Mouse (Mus musculus): ENCODE measurements around the gene Rnaseh2b.

Gene Rnaseh2b

GRCm38 (mm10) chr14:62346570-62346969 lies 54.2 kb downstream of the Rnaseh2b start:
- in situ Hi-C loops (cut with MboI; ENCODE audit: low pct_unique_long_range_greater_than_20kb in 1 of 2, low sequenced_read_pairs in 2 of 2, unreplicated experiment in 1 of 2): no loop called here

- in situ Hi-C loops (cut with MboI; ENCODE audit: low pct_unique_long_range_greater_than_20kb in 1 of 2, low sequenced_read_pairs in 2 of 2, unreplicated experiment in 1 of 2): no loop called here
Measured at GRCm38 (mm10) chr14:62347103-62347502, 54.7 kb downstream of the Rnaseh2b start.

GRCm38 (mm10) chr14:62349786-62350185 lies 57.4 kb downstream of the Rnaseh2b start:
- in situ Hi-C loops (cut with MboI; ENCODE audit: low pct_unique_long_range_greater_than_20kb in 1 of 2, low sequenced_read_pairs in 2 of 2, unreplicated experiment in 1 of 2): no loop called here

GRCm38 (mm10) chr14:62350186-62350585 lies 57.8 kb downstream of the Rnaseh2b start:
- in situ Hi-C loops (cut with MboI; ENCODE audit: low pct_unique_long_range_greater_than_20kb in 1 of 2, low sequenced_read_pairs in 2 of 2, unreplicated experiment in 1 of 2): no loop called here

DNA sequence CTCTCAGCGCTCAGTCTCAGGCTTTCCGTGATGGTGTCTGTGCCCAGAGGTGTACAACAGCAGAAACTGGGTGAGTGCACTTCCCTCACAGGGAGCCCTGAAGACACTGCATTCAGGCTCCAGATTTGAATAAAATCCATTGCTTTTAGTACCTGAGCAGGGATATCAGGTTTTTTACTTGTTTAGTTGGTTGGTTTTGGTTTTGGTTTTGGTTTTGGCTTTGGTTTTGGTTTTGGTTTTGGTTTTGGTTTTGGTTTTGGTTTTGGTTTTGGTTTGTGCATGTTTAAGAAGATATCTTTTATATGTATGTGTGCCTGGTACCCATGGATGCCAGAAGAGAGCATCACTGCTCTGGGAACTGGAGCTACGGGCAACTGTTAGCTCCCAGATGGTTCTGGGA lies 58.5 kb downstream of the Rnaseh2b start:
- in situ Hi-C loops (cut with MboI; ENCODE audit: low pct_unique_long_range_greater_than_20kb in 1 of 2, low sequenced_read_pairs in 2 of 2, unreplicated experiment in 1 of 2): no loop called here

- in situ Hi-C loops (cut with MboI; ENCODE audit: low pct_unique_long_range_greater_than_20kb in 1 of 2, low sequenced_read_pairs in 2 of 2, unreplicated experiment in 1 of 2): no loop called here
Measured at GRCm38 (mm10) chr14:62353372-62353771, 61.0 kb downstream of the Rnaseh2b start.

- in situ Hi-C loops (cut with MboI; ENCODE audit: low pct_unique_long_range_greater_than_20kb in 1 of 2, low sequenced_read_pairs in 2 of 2, unreplicated experiment in 1 of 2): no loop called here
Measured at GRCm38 (mm10) chr14:62353793-62354192, 61.4 kb downstream of the Rnaseh2b start.

DNA sequence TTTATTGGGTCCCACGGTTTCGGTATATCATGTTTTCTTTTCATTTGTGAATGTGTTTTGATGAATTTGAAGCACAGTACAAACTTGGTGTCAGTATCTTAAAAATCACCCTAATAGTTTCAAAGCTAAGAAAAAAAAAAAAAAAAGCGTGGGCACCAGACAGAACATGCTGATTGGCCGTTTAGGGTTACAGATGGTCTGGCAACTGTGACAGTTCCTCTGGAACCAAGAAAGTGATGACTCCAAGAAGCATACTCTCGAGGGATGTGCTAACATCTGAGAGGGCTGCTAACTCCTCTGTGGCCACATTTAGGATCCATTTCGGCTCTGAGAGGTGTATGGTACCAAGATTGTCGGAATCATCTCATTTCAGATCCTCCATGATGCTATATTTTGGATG lies 62.8 kb downstream of the Rnaseh2b start:
- in situ Hi-C loops (cut with MboI; ENCODE audit: low pct_unique_long_range_greater_than_20kb in 1 of 2, low sequenced_read_pairs in 2 of 2, unreplicated experiment in 1 of 2): no loop called here

DNA sequence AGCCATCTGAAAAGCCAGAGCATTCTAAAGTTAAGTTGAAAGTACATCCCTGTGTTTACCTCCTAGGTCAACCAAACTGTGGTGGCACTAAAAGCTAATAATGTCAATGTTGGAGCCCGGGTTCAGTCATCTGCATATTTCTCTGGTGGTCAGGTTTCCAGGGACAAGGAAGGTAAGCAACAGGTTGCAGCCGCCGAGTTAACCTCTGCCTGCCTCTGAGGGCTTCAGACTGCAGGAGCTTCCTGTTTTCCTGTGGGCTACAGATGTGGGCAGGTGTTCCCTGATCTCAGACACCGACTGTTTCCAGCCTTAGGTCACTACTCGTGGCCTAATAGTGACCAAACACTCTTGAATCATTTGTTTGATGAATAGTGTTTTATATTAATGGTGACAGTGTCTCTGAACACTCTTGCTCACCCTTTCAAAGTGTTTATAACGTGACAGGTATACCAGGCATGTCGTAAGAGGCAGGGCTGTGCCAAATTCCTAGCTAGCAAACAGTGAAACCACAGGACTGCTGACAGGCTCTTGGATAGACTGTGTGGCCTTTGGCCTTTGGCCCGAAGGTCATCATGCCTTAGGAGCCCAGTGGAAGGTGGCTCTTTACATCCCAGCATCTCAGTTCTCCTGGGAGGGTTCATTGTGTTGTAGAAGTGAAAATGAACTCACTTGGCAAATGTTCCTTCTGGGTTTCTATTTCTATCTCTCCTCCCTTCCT lies 69.0 kb downstream of the Rnaseh2b start:
- in situ Hi-C loops (cut with MboI; ENCODE audit: low pct_unique_long_range_greater_than_20kb in 1 of 2, low sequenced_read_pairs in 2 of 2, unreplicated experiment in 1 of 2): no loop called here

- in situ Hi-C loops (cut with MboI; ENCODE audit: low pct_unique_long_range_greater_than_20kb in 1 of 2, low sequenced_read_pairs in 2 of 2, unreplicated experiment in 1 of 2): no loop called here
Measured at GRCm38 (mm10) chr14:62363774-62364173, 71.4 kb downstream of the Rnaseh2b start.

GRCm38 (mm10) chr14:62370819-62371218 lies 78.4 kb downstream of the Rnaseh2b start:
- in situ Hi-C loops (cut with MboI; ENCODE audit: low pct_unique_long_range_greater_than_20kb in 1 of 2, low sequenced_read_pairs in 2 of 2, unreplicated experiment in 1 of 2): no loop called here

DNA sequence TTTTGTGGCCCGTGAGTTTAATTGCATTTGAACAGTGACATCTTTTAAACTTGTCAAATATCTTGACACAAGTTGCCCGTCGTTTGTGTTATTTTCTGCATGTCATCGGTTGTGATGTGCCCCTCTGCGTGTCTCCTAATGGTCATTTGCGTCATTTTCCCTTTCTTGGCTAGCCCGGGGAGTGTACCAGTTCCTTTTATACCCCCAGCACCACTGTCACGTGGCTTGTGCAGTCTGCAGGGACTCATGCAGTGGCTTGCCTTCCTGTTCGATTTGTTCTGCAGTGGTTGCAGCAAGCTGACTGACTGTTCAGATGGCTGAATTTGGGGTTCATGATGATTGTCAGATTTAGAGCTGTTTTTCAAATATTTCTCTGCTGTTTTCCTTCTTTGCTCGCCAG lies 81.6 kb downstream of the Rnaseh2b start:
- in situ Hi-C loops (cut with MboI; ENCODE audit: low pct_unique_long_range_greater_than_20kb in 1 of 2, low sequenced_read_pairs in 2 of 2, unreplicated experiment in 1 of 2): no loop called here

DNA sequence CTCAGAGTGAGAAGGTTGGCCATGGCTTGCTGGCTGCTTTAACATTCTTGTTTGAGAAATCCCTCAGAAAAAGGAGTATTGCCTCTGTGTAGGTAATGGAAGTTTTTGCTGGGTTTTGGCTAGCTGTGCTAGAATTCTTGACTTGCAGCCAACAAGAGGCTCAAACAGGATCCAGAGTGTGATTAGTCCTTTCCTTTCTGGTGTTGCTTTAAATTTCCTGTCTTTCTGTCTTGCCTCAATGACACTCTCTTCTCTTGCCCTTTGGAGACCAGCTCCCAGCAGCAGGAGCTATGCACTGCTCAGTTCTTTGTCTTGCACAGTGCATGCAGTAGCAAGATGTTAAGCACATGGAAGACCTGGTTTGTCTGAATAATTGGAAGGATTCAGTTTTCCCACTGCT lies 83.3 kb downstream of the Rnaseh2b start:
- in situ Hi-C loops (cut with MboI; ENCODE audit: low pct_unique_long_range_greater_than_20kb in 1 of 2, low sequenced_read_pairs in 2 of 2, unreplicated experiment in 1 of 2): no loop called here

- in situ Hi-C loops (cut with MboI; ENCODE audit: low pct_unique_long_range_greater_than_20kb in 1 of 2, low sequenced_read_pairs in 2 of 2, unreplicated experiment in 1 of 2): no loop called here
Measured at GRCm38 (mm10) chr14:62376115-62376514, 83.7 kb downstream of the Rnaseh2b start.

DNA sequence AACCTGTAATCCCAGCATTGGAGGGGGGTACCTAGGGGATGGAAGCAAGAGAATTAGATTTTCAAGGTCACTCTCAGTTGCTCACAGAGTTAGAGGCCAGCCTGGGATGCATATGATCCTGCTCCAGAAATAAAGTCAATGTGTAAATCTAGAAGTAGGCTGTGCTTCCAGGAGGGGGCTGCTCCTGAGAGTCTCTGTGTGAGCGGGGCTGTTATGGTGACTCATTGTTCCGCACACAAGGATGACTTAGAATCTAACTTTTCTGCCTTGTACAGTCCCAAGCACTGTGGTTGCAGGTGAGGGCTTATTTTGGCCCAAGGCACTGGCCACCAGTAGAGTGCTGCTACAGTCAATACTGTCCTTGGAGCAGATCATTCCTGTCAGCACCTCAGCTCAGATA lies 87.0 kb downstream of the Rnaseh2b start:
- in situ Hi-C loops (cut with MboI; ENCODE audit: low pct_unique_long_range_greater_than_20kb in 1 of 2, low sequenced_read_pairs in 2 of 2, unreplicated experiment in 1 of 2): no loop called here

- in situ Hi-C loops (cut with MboI; ENCODE audit: low pct_unique_long_range_greater_than_20kb in 1 of 2, low sequenced_read_pairs in 2 of 2, unreplicated experiment in 1 of 2): no loop called here
Measured at GRCm38 (mm10) chr14:62380606-62381005, 88.2 kb downstream of the Rnaseh2b start.

GRCm38 (mm10) chr14:62383109-62383508 lies 90.7 kb downstream of the Rnaseh2b start:
- in situ Hi-C loops (cut with MboI; ENCODE audit: low pct_unique_long_range_greater_than_20kb in 1 of 2, low sequenced_read_pairs in 2 of 2, unreplicated experiment in 1 of 2): no loop called here

DNA sequence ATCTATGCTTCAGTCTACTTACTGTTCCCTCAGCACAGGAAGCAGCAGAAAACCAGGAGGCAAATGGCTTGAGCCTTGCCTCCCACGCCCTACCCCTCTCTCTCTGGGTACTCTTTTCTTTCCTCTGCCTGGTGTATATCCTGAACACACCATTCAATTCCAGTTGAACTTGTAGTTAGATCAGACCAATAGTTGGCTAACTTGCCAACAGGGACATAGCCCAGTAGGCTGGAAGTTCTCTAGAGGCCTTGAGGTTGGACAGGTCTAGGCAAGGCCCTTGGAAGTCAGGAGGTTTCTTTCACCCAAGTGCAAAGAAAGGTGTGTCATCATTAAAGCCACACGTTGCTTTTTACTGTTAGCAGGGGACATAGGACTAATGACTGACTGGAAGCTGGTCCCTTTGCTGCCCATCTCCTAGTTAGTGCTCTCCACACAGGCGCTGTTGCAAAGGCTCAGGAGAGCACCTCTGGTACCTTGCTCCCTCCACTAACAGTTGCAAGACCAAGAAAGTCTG lies 91.5 kb downstream of the Rnaseh2b start:
- in situ Hi-C loops (cut with MboI; ENCODE audit: low pct_unique_long_range_greater_than_20kb in 1 of 2, low sequenced_read_pairs in 2 of 2, unreplicated experiment in 1 of 2): no loop called here

DNA sequence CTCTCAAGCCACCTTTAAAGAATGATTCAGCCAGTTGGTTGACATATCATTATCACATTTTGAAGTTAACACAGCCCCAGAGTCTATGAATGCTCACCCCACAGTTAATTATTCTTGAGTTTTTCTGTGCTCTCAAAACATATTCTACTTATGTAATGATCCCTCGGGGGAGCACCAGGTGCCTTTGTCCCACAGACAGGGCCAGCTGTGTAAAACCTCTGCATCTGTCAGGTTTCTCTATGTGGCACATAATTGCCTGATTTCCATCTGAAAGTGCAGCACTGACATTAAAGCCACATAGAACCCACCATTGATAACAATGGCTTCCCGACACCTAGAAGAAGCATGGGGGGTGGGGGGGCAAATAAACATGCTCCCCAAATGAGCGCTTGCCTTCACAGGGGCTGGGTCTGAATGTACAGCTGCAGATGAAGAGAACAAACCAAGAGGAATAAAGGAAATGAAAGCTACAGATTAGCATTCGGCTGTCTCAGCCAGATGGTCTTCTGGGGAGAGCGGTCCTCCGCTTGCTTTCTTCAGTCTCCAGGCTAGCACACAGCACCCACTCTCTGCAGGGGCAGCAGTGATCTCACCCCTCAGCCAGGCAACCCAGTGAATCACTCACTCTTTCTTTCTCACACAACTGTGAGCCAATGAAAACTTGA lies 96.8 kb downstream of the Rnaseh2b start:
- in situ Hi-C loops (cut with MboI; ENCODE audit: low pct_unique_long_range_greater_than_20kb in 1 of 2, low sequenced_read_pairs in 2 of 2, unreplicated experiment in 1 of 2): no loop called here

Data from mouse embryonic stem cell (cell line).